Mouse (Mus musculus): ENCODE data around the gene Gm5142. TPM values are rescaled to one million over a fixed set of nuclear protein-coding genes. Genes with fewer than 3 reads are reported as not detected.

Gm5142 gene
- not detected in 2 replicates for polyA plus RNA-seq (2014; fragmentation: Nextera tagmentation; extraction: Ambion mirVana)

GRCm38 (mm10) chr14:59178649-59179048 lies at the start of gene Gm5142:
Gm5142 (minus strand) TSS chr14:59178749.
- DNase-seq (ENCODE audit: low spot score) (no peak), ATAC-seq (no peak)
- Histone ChIP-seq H3K9ac (ENCODE audit: low read length) (no peak within 1 kb of the TSS), H3K9me3 (replicated peaks; ENCODE audit: control insufficient read depth, low read length) (no peaks in the 10 kb centered on the region), H3K27ac (ENCODE audit: low read depth, low read length) (no peak within 1 kb of the TSS), H3K4me2 (ENCODE audit: low read length) (no peak within 1 kb of the TSS), H3K4me1 (ENCODE audit: control insufficient read depth, insufficient read depth, low read length) (no peaks in the 10 kb centered on the region), H3K27me3 (replicated peaks; ENCODE audit: control insufficient read depth, insufficient read depth, low read length) (no peaks in the 10 kb centered on the region), H3K4me3 (ENCODE audit: low read depth, low read length) (no peak within 1 kb of the TSS), H3K36me3 (ENCODE audit: control insufficient read depth, insufficient read depth, low read length) (no peaks in the 10 kb centered on the region)
- 92% methylated on average over 3 of the region's 3 CpGs for WGBS

GRCm38 (mm10) chr14:59226240-59226639 lies 47.7 kb upstream of the Gm5142 start:
- no peaks in the 10 kb centered on the region for H3K9me3 ChIP-seq (replicated peaks; ENCODE audit: control insufficient read depth, low read length)

GRCm38 (mm10) chr14:59219241-59219640 lies 40.7 kb upstream of the Gm5142 start:
- Histone ChIP-seq H3K36me3 (ENCODE audit: control insufficient read depth, insufficient read depth, low read length) (peaks cover 81% of the 10 kb centered on the region), H3K4me3 (ENCODE audit: low read depth, low read length) (no peak overlapping the region), H3K27me3 (replicated peaks; ENCODE audit: control insufficient read depth, insufficient read depth, low read length) (no peaks in the 10 kb centered on the region), H3K9ac (ENCODE audit: low read length) (no peak overlapping the region), H3K4me2 (ENCODE audit: low read length) (no peak overlapping the region), H3K4me1 (ENCODE audit: control insufficient read depth, insufficient read depth, low read length) (no peaks in the 10 kb centered on the region), H3K9me3 (replicated peaks; ENCODE audit: control insufficient read depth, low read length) (no peaks in the 10 kb centered on the region), H3K27ac (ENCODE audit: low read depth, low read length) (no peak overlapping the region)
- DNase-seq (ENCODE audit: low spot score), result no peak
- 90% methylated on average over 3 of the region's 3 CpGs for WGBS
- ATAC-seq, result no peak

More at GRCm38 (mm10) chr14:59226240-59226639, 47.7 kb upstream of the Gm5142 start:
- ATAC-seq, result no peak
- peaks cover 93% of the 10 kb centered on the region for H3K36me3 ChIP-seq (ENCODE audit: control insufficient read depth, insufficient read depth, low read length)
- no peak overlapping the region for H3K9ac ChIP-seq (ENCODE audit: low read length)
- no peaks in the 10 kb centered on the region for H3K4me1 ChIP-seq (ENCODE audit: control insufficient read depth, insufficient read depth, low read length)
- no peak for DNase-seq (ENCODE audit: low spot score)
- no peak overlapping the region for H3K4me3 ChIP-seq (ENCODE audit: low read depth, low read length)
- 96% methylated on average over 11 of the region's 11 CpGs for WGBS
- H3K27me3 ChIP-seq (replicated peaks; ENCODE audit: control insufficient read depth, insufficient read depth, low read length), result no peaks in the 10 kb centered on the region
- no peak overlapping the region for H3K4me2 ChIP-seq (ENCODE audit: low read length)
- no peak overlapping the region for H3K27ac ChIP-seq (ENCODE audit: low read depth, low read length)

- no peak overlapping the region for H3K27ac ChIP-seq (ENCODE audit: low read depth, low read length)
- no peak overlapping the region for H3K4me3 ChIP-seq (ENCODE audit: low read depth, low read length)
- peaks cover 25% of the 10 kb centered on the region for H3K36me3 ChIP-seq (ENCODE audit: control insufficient read depth, insufficient read depth, low read length)
- WGBS, result 100% methylated on average over 2 of the region's 2 CpGs
- no peak overlapping the region for H3K9ac ChIP-seq (ENCODE audit: low read length)
- no peak overlapping the region for H3K4me2 ChIP-seq (ENCODE audit: low read length)
- peaks cover 16% of the 10 kb centered on the region for H3K4me1 ChIP-seq (ENCODE audit: control insufficient read depth, insufficient read depth, low read length)
- ATAC-seq, result no peak
- H3K9me3 ChIP-seq (replicated peaks; ENCODE audit: control insufficient read depth, low read length), result no peaks in the 10 kb centered on the region
- DNase-seq (ENCODE audit: low spot score), result no peak
- H3K27me3 ChIP-seq (replicated peaks; ENCODE audit: control insufficient read depth, insufficient read depth, low read length), result no peaks in the 10 kb centered on the region
These were observed 31.3 kb upstream of the Gm5142 start for GRCm38 (mm10) chr14:59209816-59210215.

GRCm38 (mm10) chr14:59209003-59209402 lies 30.5 kb upstream of the Gm5142 start:
- ATAC-seq (no peak), DNase-seq (ENCODE audit: low spot score) (no peak)
- peaks cover 23% of the 10 kb centered on the region for H3K4me1 ChIP-seq (ENCODE audit: control insufficient read depth, insufficient read depth, low read length)
- H3K9ac ChIP-seq (ENCODE audit: low read length), result no peak overlapping the region
- no peak overlapping the region for H3K4me2 ChIP-seq (ENCODE audit: low read length)
- 92% methylated on average over 7 of the region's 7 CpGs for WGBS
- H3K4me3 ChIP-seq (ENCODE audit: low read depth, low read length), result no peak overlapping the region
- H3K27me3 ChIP-seq (replicated peaks; ENCODE audit: control insufficient read depth, insufficient read depth, low read length), result no peaks in the 10 kb centered on the region
- H3K9me3 ChIP-seq (replicated peaks; ENCODE audit: control insufficient read depth, low read length), result no peaks in the 10 kb centered on the region
- no peak overlapping the region for H3K27ac ChIP-seq (ENCODE audit: low read depth, low read length)
- peaks cover 24% of the 10 kb centered on the region for H3K36me3 ChIP-seq (ENCODE audit: control insufficient read depth, insufficient read depth, low read length)

GRCm38 (mm10) chr14:59205976-59206583 lies 27.5 kb upstream of the Gm5142 start:
- no peaks in the 10 kb centered on the region for H3K27me3 ChIP-seq (replicated peaks; ENCODE audit: control insufficient read depth, insufficient read depth, low read length)
- H3K36me3 ChIP-seq (ENCODE audit: control insufficient read depth, insufficient read depth, low read length), result peaks cover 8% of the 10 kb centered on the region; the same call in 1 of the 2 replicates
- no peak for DNase-seq (ENCODE audit: low spot score)
- WGBS, result 40% methylated on average over 10 of the region's 10 CpGs
- no peak for ATAC-seq
- peaks cover 38% of the 10 kb centered on the region for H3K4me1 ChIP-seq (ENCODE audit: control insufficient read depth, insufficient read depth, low read length)
- H3K4me3 ChIP-seq (ENCODE audit: low read depth, low read length), result no peak overlapping the region
- peak overlapping the region; percentile 87 for H3K4me2 ChIP-seq (ENCODE audit: low read length)
- H3K9ac ChIP-seq (ENCODE audit: low read length), result peak overlapping the region; percentile 9; the same call in 1 of the 2 replicates
- no peaks in the 10 kb centered on the region for H3K9me3 ChIP-seq (replicated peaks; ENCODE audit: control insufficient read depth, low read length)
- H3K27ac ChIP-seq (ENCODE audit: low read depth, low read length), result no peak overlapping the region

GRCm38 (mm10) chr14:59205461-59205860 lies 26.9 kb upstream of the Gm5142 start:
- H3K9ac ChIP-seq (ENCODE audit: low read length), result peak overlapping the region; percentile 49
- ATAC-seq (no peak), DNase-seq (ENCODE audit: low spot score) (no peak)
- 33% methylated on average over 7 of the region's 7 CpGs for WGBS
- peak overlapping the region; percentile 87 for H3K4me2 ChIP-seq (ENCODE audit: low read length)
- no peaks in the 10 kb centered on the region for H3K9me3 ChIP-seq (replicated peaks; ENCODE audit: control insufficient read depth, low read length)
- H3K4me3 ChIP-seq (ENCODE audit: low read depth, low read length), result peak overlapping the region; percentile 5; the same call in 1 of the 2 replicates
- H3K27ac ChIP-seq (ENCODE audit: low read depth, low read length), result peak overlapping the region; percentile 23; the same call in 1 of the 2 replicates
- 0 out of 2 replicates have a peak, but pooled peaks cover 6% of the 10 kb centered on the region for H3K36me3 ChIP-seq (ENCODE audit: control insufficient read depth, insufficient read depth, low read length)
- peaks cover 40% of the 10 kb centered on the region for H3K4me1 ChIP-seq (ENCODE audit: control insufficient read depth, insufficient read depth, low read length)
- no peaks in the 10 kb centered on the region for H3K27me3 ChIP-seq (replicated peaks; ENCODE audit: control insufficient read depth, insufficient read depth, low read length)

GRCm38 (mm10) chr14:59201604-59202215 lies 23.2 kb upstream of the Gm5142 start:
- H3K36me3 ChIP-seq (ENCODE audit: control insufficient read depth, insufficient read depth, low read length), result no peaks in the 10 kb centered on the region
- H3K4me1 ChIP-seq (ENCODE audit: control insufficient read depth, insufficient read depth, low read length), result peaks cover 38% of the 10 kb centered on the region
- H3K27ac ChIP-seq (ENCODE audit: low read depth, low read length), result peak overlapping the region; percentile 98
- peak overlapping the region; percentile 87 for H3K4me2 ChIP-seq (ENCODE audit: low read length)
- H3K9me3 ChIP-seq (replicated peaks; ENCODE audit: control insufficient read depth, low read length), result no peaks in the 10 kb centered on the region
- DNase-seq (ENCODE audit: low spot score), result peak; percentile 68
- WGBS, result under 1% methylated on average over 21 of the region's 21 CpGs
- peak overlapping the region; percentile 97 for H3K9ac ChIP-seq (ENCODE audit: low read length)
- no peak for ATAC-seq
- peak overlapping the region; percentile 84 for H3K4me3 ChIP-seq (ENCODE audit: low read depth, low read length)
- H3K27me3 ChIP-seq (replicated peaks; ENCODE audit: control insufficient read depth, insufficient read depth, low read length), result no peaks in the 10 kb centered on the region
